Mouse (Mus musculus) myocyte (in vitro differentiated cells): ENCODE measurements at regions not wholly inside any gene's neighbourhood (a gene's known extent, or its start where the extent isn't known, plus 50 kb on each side); places are given as distances from the start of the nearest gene placed in this dataset.

Experiments
- CEBPB ChIP-seq: IDR thresholded peaks from 2 replicates; pipeline ENCODE4 v1.6.1; 2011; ENCODE audit warnings: mild to moderate bottlenecking, moderate library complexity; ENCODE audit not compliant: poor library complexity, insufficient read depth, severe bottlenecking
- E2F4 ChIP-seq: IDR thresholded peaks from one replicate; pipeline ENCODE4 v1.6.1; 2011; ENCODE audit warnings: mild to moderate bottlenecking, control low read depth, moderate library complexity; ENCODE audit not compliant: insufficient read depth
- MYOD1 ChIP-seq, 3 experiments: IDR thresholded peaks; one replicate each; pipeline ENCODE4 v1.6.1; 2011; ENCODE audit warnings: control low read depth in 2 of 3, low read depth in 2 of 3, mild to moderate bottlenecking in 2 of 3, moderate library complexity in 1 of 3; ENCODE audit not compliant: insufficient read length in 2 of 3, control insufficient read depth in 1 of 3
- POLR2A ChIP-seq: IDR thresholded peaks from one replicate; pipeline ENCODE4 v1.6.1; 2011; ENCODE audit warnings: low read depth, mild to moderate bottlenecking, control low read depth, moderate library complexity; ENCODE audit not compliant: insufficient read length
- REST ChIP-seq: IDR thresholded peaks from one replicate; pipeline ENCODE4 v1.6.1; 2011; ENCODE audit warnings: mild to moderate bottlenecking, control low read depth, moderate library complexity; ENCODE audit not compliant: insufficient read depth, insufficient read length
- TCF12 ChIP-seq: IDR thresholded peaks from one replicate; pipeline ENCODE4 v1.6.1; 2011; ENCODE audit warnings: mild to moderate bottlenecking, control low read depth; ENCODE audit not compliant: poor library complexity, insufficient read depth, severe bottlenecking

GRCm38 (mm10) chr8:126678004-126678751 lies 84.4 kb upstream of the Irf2bp2 start:
- no peak for TF ChIP-seq MYOD1 (IDR thresholded peaks at IDR 0.05; ENCODE audit: control insufficient read depth in 1 of 3, insufficient read length in 2 of 3, low read depth in 2 of 3)
- TF ChIP-seq CEBPB, result no peak
- no peak for TF ChIP-seq TCF12
- TF ChIP-seq POLR2A, result no peak
- TF ChIP-seq E2F4, result no peak
- no peak for TF ChIP-seq REST
